ENCODE assay signal across 7 mouse cellular contexts in the genomic region with DNA sequence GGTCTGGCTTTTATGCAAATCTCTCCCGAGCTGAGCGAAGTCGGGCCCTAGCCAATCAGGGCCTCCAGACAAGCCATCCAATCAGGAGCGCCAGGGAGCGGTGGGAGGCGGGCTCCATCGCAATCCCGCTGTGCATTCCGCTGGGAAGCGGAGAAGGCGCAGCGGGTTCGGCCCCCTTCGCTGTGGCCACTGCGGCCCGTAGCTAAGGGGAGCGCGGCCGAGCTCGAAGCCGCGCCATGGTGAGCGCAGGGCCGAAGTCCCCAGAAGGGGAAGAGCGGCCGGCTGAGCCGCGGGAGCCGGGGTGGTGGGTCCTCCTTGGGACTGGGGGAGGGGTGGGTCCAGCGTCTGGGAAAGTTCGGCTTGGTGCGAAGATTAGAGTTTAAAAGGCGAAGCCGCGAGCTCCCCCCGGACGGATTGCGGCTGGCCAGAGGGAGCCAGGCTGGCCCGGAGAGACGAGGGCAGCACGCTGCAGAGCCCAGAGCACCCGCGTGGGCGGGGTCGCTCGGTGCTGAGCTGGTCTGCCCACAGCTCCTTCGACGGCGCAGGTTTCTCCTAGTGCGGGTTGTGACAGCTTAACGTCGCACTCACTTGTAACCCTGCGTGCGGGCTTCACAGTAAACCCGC. TPM values are rescaled to one million over a fixed set of nuclear protein-coding genes. Genes with fewer than 3 reads are reported as not detected.
DNase-seq lines count a peak whose midpoint lies in the region; ATAC-seq lines count a peak whose summit lies in the region.

A gene (plus strand): TSS at position 122 of the 624 bp plus-strand sequence.

- peak; percentile 94 for DNase-seq in adrenal gland, postnatal 14 days
- peak; percentile 97 for DNase-seq in embryonic facial prominence, embryonic 11.5 days (ENCODE audit: low spot score)
- peak; percentile 93 for DNase-seq in kidney, adult 11 months
- DNase-seq in limb, embryonic 10.5 days (ENCODE audit: low spot score) = peak; percentile 90
- DNase-seq in spleen, adult 12 weeks (ENCODE audit: low spot score) = peak; percentile 67

- peak; percentile 99 for ATAC-seq in embryonic facial prominence, embryonic 11.5 days (replicated peaks; ENCODE audit: insufficient number of reproducible peaks, low FRiP score, low TSS enrichment, low read depth)
- peak; percentile 98 for ATAC-seq in granulocyte monocyte progenitor cell, adult 5-6 weeks (replicated peaks; ENCODE audit: poor library complexity, severe bottlenecking)
- ATAC-seq in midbrain, embryonic 13.5 days = peak; percentile 99

- H3K27me3 ChIP-seq in embryonic facial prominence, embryonic 11.5 days (ENCODE audit: control insufficient read depth, insufficient read depth, low read length) = no peaks in the 10 kb centered on the region
- H3K27me3 ChIP-seq in limb, embryonic 10.5 days (ENCODE audit: low read depth, poor library complexity, severe bottlenecking) = 0 out of 2 replicates have a peak, but pooled peaks cover 4% of the 10 kb centered on the region
- no peaks in the 10 kb centered on the region for H3K27me3 ChIP-seq in midbrain, embryonic 13.5 days

- no peaks in the 10 kb centered on the region for H3K36me3 ChIP-seq in embryonic facial prominence, embryonic 11.5 days (replicated peaks; ENCODE audit: control insufficient read depth, insufficient read depth, low read depth, low read length)
- no peaks in the 10 kb centered on the region; the same call in 1 of the 2 replicates for H3K36me3 ChIP-seq in limb, embryonic 10.5 days
- H3K36me3 ChIP-seq in midbrain, embryonic 13.5 days = no peaks in the 10 kb centered on the region

- WGBS in embryonic facial prominence, embryonic 11.5 days = under 1% methylated on average over 54 of the region's 55 CpGs
- WGBS in limb, embryonic 10.5 days = under 1% methylated on average over 55 of the region's 55 CpGs
- under 1% methylated on average over 55 of the region's 55 CpGs for WGBS in midbrain, embryonic 13.5 days

- H3K4me1 ChIP-seq in embryonic facial prominence, embryonic 11.5 days (ENCODE audit: control insufficient read depth, insufficient read depth, low read length) = no peaks in the 10 kb centered on the region
- H3K4me1 ChIP-seq in limb, embryonic 10.5 days = peaks cover 8% of the 10 kb centered on the region
- H3K4me1 ChIP-seq in midbrain, embryonic 13.5 days (replicated peaks) = peaks cover 8% of the 10 kb centered on the region

- peak within 1 kb of the TSS; percentile 92 for H3K4me2 ChIP-seq in embryonic facial prominence, embryonic 11.5 days (ENCODE audit: low read depth, low read length)
- H3K4me2 ChIP-seq in midbrain, embryonic 13.5 days (replicated peaks) = peak within 1 kb of the TSS; percentile 68

- peak within 1 kb of the TSS; percentile 51 for H3K4me3 ChIP-seq in embryonic facial prominence, embryonic 11.5 days (ENCODE audit: low read depth, low read length)
- peak within 1 kb of the TSS; percentile 63 for H3K4me3 ChIP-seq in limb, embryonic 10.5 days
- H3K4me3 ChIP-seq in midbrain, embryonic 13.5 days (replicated peaks) = peak within 1 kb of the TSS; percentile 61

- peak within 1 kb of the TSS; percentile 66 for H3K9ac ChIP-seq in embryonic facial prominence, embryonic 11.5 days (replicated peaks; ENCODE audit: low read length)
- H3K9ac ChIP-seq in midbrain, embryonic 13.5 days (replicated peaks) = peak within 1 kb of the TSS; percentile 73

- no peaks in the 10 kb centered on the region for H3K9me3 ChIP-seq in embryonic facial prominence, embryonic 11.5 days (replicated peaks; ENCODE audit: control insufficient read depth, low read length)
- H3K9me3 ChIP-seq in limb, embryonic 10.5 days (replicated peaks) = no peaks in the 10 kb centered on the region
- H3K9me3 ChIP-seq in midbrain, embryonic 13.5 days = no peaks in the 10 kb centered on the region

- H3K27ac ChIP-seq in embryonic facial prominence, embryonic 11.5 days (replicated peaks; ENCODE audit: low read depth, low read length) = peak within 1 kb of the TSS; percentile 52
- peak within 1 kb of the TSS; percentile 93 for H3K27ac ChIP-seq in limb, embryonic 10.5 days
- peak within 1 kb of the TSS; percentile 84 for H3K27ac ChIP-seq in midbrain, embryonic 13.5 days

RNA-seq across cellular contexts. Expression of the gene that starts here (rescaled TPM):
- total RNA-seq in adrenal gland, postnatal 14 days (2021) = 2.0 and 2.4 TPM in 2 replicates
- polyA plus RNA-seq in embryonic facial prominence, embryonic 11.5 days (2014; fragmentation: Nextera tagmentation; extraction: Ambion mirVana) = 2.0 and 2.2 TPM in 2 replicates
- total RNA-seq in granulocyte monocyte progenitor cell, adult 5-6 weeks (2014; fragmentation: Nextera tagmentation) = not detected in 2 replicates
- total RNA-seq in granulocyte monocyte progenitor cell, adult 5-6 weeks (2017) = 0.13 TPM in 1 of 2 replicates, not detected in the other
- polyA plus RNA-seq in limb, embryonic 10.5 days (2016; fragmentation: Nextera tagmentation; extraction: Ambion mirVana) = 1.6 and 1.8 TPM in 2 replicates
- polyA plus RNA-seq in midbrain, embryonic 13.5 days (2015; fragmentation: Nextera tagmentation; extraction: Ambion mirVana) = 2.3 and 2.4 TPM in 2 replicates

Comparison
In these comparisons a context has a peak if more than half of its experiments do, and no peak if none do; other contexts are left out.
1. Peak in every context shown above with its lines: DNase-seq, ATAC-seq, H3K4me3 ChIP-seq and H3K27ac ChIP-seq.
2. Peak in ATAC-seq in granulocyte monocyte progenitor cell, adult 5-6 weeks; RNA of the gene not detected or under 1 TPM.